Mouse (Mus musculus) heart, embryonic 14.5 days (tissue): ENCODE measurements around the gene Ulk4. TPM values are rescaled to one million over a fixed set of nuclear protein-coding genes. Genes with fewer than 3 reads are reported as not detected.

Experiments used
- ATAC-seq: fragments of 200-750 bp; cut with Nextera tagmentation; 2 replicates; pipeline ENCODE4 v1.8.0; 2017; ENCODE audit warnings: low read depth, moderate TSS enrichment; ENCODE audit not compliant: insufficient number of reproducible peaks, insufficient read depth, low FRiP score
- H3K27ac ChIP-seq, 2 experiments: fragments of 200-500 bp in 1 of 2; fragments of 300-500 bp in 1 of 2; sonication (generic) in 1 of 2; replicated peaks in 1 of 2; 2 replicates each; pipeline ENCODE4 v1.5.1; 2012 to 2014; ENCODE audit warnings: low read depth in 2 of 2, low read length in 2 of 2, control low read depth in 1 of 2, mild to moderate bottlenecking in 1 of 2, mixed read lengths in 1 of 2; ENCODE audit not compliant: control insufficient read depth in 1 of 2, insufficient read depth in 1 of 2
- H3K27me3 ChIP-seq: fragments of 300-500 bp; sonication (generic); 2 replicates; pipeline ENCODE4 v1.6.1; 2014; ENCODE audit warnings: mild to moderate bottlenecking, low read length, control low read depth; ENCODE audit not compliant: control insufficient read depth, insufficient read depth
- H3K36me3 ChIP-seq: fragments of 300-500 bp; sonication (generic); 2 replicates; pipeline ENCODE4 v1.6.1; 2014; ENCODE audit warnings: mild to moderate bottlenecking, control low read depth, low read length, mixed read lengths; ENCODE audit not compliant: control insufficient read depth, insufficient read depth
- H3K4me1 ChIP-seq, 2 experiments: fragments of 200-500 bp in 1 of 2; fragments of 300-500 bp in 1 of 2; sonication (generic) in 1 of 2; 2 replicates each; pipeline ENCODE4 v1.6.1; 2012 to 2014; ENCODE audit warnings: low read length in 2 of 2, control low read depth in 1 of 2, mixed read lengths in 1 of 2; ENCODE audit not compliant: control insufficient read depth in 2 of 2, insufficient read depth in 2 of 2
- H3K4me2 ChIP-seq: fragments of 300-500 bp; sonication (generic); 2 replicates; pipeline ENCODE4 v1.6.1; 2014; ENCODE audit warnings: mild to moderate bottlenecking, low read length
- H3K4me3 ChIP-seq, 2 experiments: fragments of 200-500 bp in 1 of 2; fragments of 300-500 bp in 1 of 2; sonication (generic) in 1 of 2; 2 replicates each; pipeline ENCODE4 v1.5.1; 2012 to 2014; ENCODE audit warnings: low read length in 2 of 2, mild to moderate bottlenecking in 2 of 2, control low read depth in 1 of 2, low read depth in 1 of 2, moderate library complexity in 1 of 2; ENCODE audit not compliant: control insufficient read depth in 1 of 2, insufficient read depth in 1 of 2
- H3K9ac ChIP-seq: fragments of 300-500 bp; sonication (generic); 2 replicates; pipeline ENCODE4 v1.6.1; 2014; ENCODE audit warnings: mild to moderate bottlenecking, low read length
- H3K9me3 ChIP-seq: fragments of 300-500 bp; sonication (generic); 2 replicates; pipeline ENCODE4 v1.6.1; 2016; ENCODE audit warnings: low read length, control low read depth; ENCODE audit not compliant: control insufficient read depth
- WGBS: fragments of 180-500 bp; shearing (Covaris S2); extraction: QIAGEN DNeasy Blood & Tissue Kit; methylation state at CpG from one replicate; pipeline ENCODE4 v1.1.7; 2014; 5-methylcytosine and 5-hydroxymethylcytosine counted together
- polyA plus RNA-seq: library from polyadenylated mRNA; unstranded; fragments of >200 nt; fragmentation: Nextera tagmentation; extraction: Ambion mirVana; gene quantifications from 2 replicates; pipeline ENCODE4 v1.2.1, GENCODE M21; 2014

The Ulk4 gene
- polyA plus RNA-seq, 1 experiment from 2014 or later, result 95.4 TPM

DNA sequence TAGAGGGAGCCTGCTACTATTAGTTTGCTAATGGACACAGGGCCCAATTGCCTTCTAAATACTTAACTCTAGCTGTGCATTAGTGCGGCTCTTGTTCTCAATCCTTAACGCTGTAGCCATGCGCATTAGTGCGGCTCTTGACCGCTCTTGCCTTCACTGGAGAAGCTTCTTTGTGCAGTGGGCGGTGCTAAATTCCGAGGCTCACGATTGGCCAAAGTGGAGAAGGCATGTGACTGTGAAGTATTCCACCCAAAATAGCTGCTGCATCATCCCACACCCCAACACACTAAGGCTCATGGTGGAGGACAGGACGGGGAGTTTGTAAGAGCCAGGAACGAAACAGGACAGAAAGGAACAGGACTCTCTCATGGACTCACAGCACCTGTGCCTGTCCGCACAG lies 58.4 kb downstream of the Ulk4 start:
- H3K9ac ChIP-seq, result no peak overlapping the region
- no peak overlapping the region for H3K4me2 ChIP-seq
- peaks cover 3% of the 10 kb centered on the region; the same call in 1 of the 2 replicates for H3K9me3 ChIP-seq
- peaks cover 0 to 5% of the 10 kb centered on the region in 2 experiments; a peak in 1 of 4 replicates for H3K4me1 ChIP-seq
- no peak overlapping the region for H3K4me3 ChIP-seq
- no peak overlapping the region for H3K27ac ChIP-seq
- no peak for ATAC-seq
- no peaks in the 10 kb centered on the region for H3K27me3 ChIP-seq
- no peaks in the 10 kb centered on the region for H3K36me3 ChIP-seq
- 64% methylated on average over 11 of the region's 11 CpGs for WGBS

DNA sequence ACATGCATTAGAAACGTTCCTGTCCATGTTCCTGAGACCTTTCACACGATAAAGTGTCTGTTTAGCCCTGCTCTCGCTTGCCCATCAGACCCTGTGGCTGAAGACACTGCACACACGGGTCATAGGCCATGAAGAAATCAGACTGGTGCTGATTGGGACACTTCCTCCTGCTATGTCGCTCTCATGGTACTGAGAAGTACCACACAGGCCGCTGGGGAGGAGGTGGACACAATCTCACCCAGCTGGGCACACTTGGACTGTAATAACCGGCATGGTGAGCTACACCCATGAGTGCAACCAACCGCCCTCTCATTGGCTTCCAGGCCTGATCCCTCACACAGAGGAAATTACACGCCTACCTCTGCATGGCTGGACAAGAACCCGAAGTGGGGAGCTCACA lies 58.8 kb downstream of the Ulk4 start:
- Histone ChIP-seq H3K36me3 (no peaks in the 10 kb centered on the region), H3K4me2 (no peak overlapping the region), H3K27ac (no peak overlapping the region), H3K9me3 (peaks cover 3% of the 10 kb centered on the region; the same call in 1 of the 2 replicates), H3K4me1 (peaks cover 0 to 5% of the 10 kb centered on the region in 2 experiments; a peak in 1 of 4 replicates), H3K9ac (no peak overlapping the region), H3K27me3 (no peaks in the 10 kb centered on the region), H3K4me3 (no peak overlapping the region)
- no peak for ATAC-seq
- 82% methylated on average over 10 of the region's 10 CpGs for WGBS

GRCm38 (mm10) chr9:121217742-121218141 lies 59.3 kb downstream of the Ulk4 start:
- no peak overlapping the region for H3K27ac ChIP-seq
- H3K9ac ChIP-seq, result no peak overlapping the region
- H3K9me3 ChIP-seq, result peaks cover 3% of the 10 kb centered on the region; the same call in 1 of the 2 replicates
- no peaks in the 10 kb centered on the region for H3K36me3 ChIP-seq
- H3K27me3 ChIP-seq, result no peaks in the 10 kb centered on the region
- WGBS, result 87% methylated on average over 10 of the region's 10 CpGs
- no peak for ATAC-seq
- no peak overlapping the region for H3K4me3 ChIP-seq
- no peak overlapping the region for H3K4me2 ChIP-seq
- H3K4me1 ChIP-seq, result peaks cover 0 to 5% of the 10 kb centered on the region in 2 experiments; a peak in 1 of 4 replicates

GRCm38 (mm10) chr9:121216536-121217320 lies 60.3 kb downstream of the Ulk4 start:
- H3K27ac ChIP-seq, result no peak overlapping the region
- 70% methylated on average over 20 of the region's 20 CpGs for WGBS
- no peak for ATAC-seq
- no peaks in the 10 kb centered on the region for H3K36me3 ChIP-seq
- no peak overlapping the region for H3K4me3 ChIP-seq
- H3K4me2 ChIP-seq, result no peak overlapping the region
- peaks cover 0 to 5% of the 10 kb centered on the region in 2 experiments; a peak in 1 of 4 replicates for H3K4me1 ChIP-seq
- H3K9me3 ChIP-seq, result peaks cover 3% of the 10 kb centered on the region; the same call in 1 of the 2 replicates
- H3K27me3 ChIP-seq, result no peaks in the 10 kb centered on the region
- H3K9ac ChIP-seq, result no peak overlapping the region

DNA sequence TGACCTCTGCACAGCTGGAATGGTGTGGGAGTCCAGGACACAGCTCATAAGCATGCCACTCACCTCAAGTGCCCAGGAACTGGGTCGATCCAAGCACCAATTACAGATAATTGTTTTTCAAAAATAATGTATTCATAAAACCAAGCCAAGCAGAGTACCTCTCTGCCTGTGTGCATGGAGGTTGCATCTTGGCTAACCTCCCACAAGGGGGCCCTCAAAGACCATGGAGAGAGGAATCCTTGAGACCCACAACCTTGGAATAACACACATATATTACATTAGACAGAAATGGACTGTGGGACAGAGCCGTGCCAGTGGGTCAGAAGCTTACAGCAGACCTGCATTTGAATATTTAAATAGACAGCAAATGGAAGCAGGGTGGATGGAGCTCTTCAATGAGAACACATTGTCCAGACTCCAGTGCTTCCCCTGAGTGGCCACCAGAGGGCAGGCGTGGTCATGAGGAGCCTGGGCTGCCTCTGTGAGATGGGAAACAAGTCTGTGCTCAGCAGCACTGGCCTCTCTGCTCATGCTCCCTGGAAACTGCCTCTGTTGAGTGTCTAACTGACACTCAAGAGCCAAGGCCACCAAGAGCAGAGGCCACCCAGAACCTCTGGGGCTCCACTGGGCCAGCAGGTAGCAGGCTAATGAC lies 61.5 kb downstream of the Ulk4 start:
- Histone ChIP-seq H3K4me3 (no peak overlapping the region), H3K27me3 (no peaks in the 10 kb centered on the region), H3K9ac (no peak overlapping the region), H3K4me1 (peaks cover 0 to 5% of the 10 kb centered on the region in 2 experiments; a peak in 1 of 4 replicates), H3K9me3 (peaks cover 3% of the 10 kb centered on the region; the same call in 1 of the 2 replicates), H3K27ac (no peak overlapping the region), H3K36me3 (no peaks in the 10 kb centered on the region), H3K4me2 (no peak overlapping the region)
- peak; percentile 17; the same call in 1 of the 2 replicates for ATAC-seq
- 28% methylated on average over 3 of the region's 3 CpGs for WGBS

GRCm38 (mm10) chr9:121212322-121212721 lies 64.7 kb downstream of the Ulk4 start:
- 58% methylated on average over 3 of the region's 3 CpGs for WGBS
- Histone ChIP-seq H3K9ac (no peak overlapping the region), H3K27ac (no peak overlapping the region), H3K9me3 (peaks cover 13% of the 10 kb centered on the region), H3K4me1 (no peaks in the 10 kb centered on the region), H3K4me2 (no peak overlapping the region), H3K4me3 (no peak overlapping the region), H3K27me3 (no peaks in the 10 kb centered on the region), H3K36me3 (no peaks in the 10 kb centered on the region)
- no peak for ATAC-seq

GRCm38 (mm10) chr9:121205046-121205445 lies 72.0 kb downstream of the Ulk4 start:
- Histone ChIP-seq H3K27me3 (no peaks in the 10 kb centered on the region), H3K9ac (no peak overlapping the region), H3K36me3 (no peaks in the 10 kb centered on the region), H3K4me3 (no peak overlapping the region), H3K4me1 (no peaks in the 10 kb centered on the region), H3K9me3 (peaks cover 9% of the 10 kb centered on the region; the same call in 1 of the 2 replicates), H3K27ac (no peak overlapping the region), H3K4me2 (no peak overlapping the region)
- ATAC-seq, result no peak
- 71% methylated on average over 7 of the region's 7 CpGs for WGBS
